ENCODE assay signal across 8 mouse cellular contexts in genomic region chr16:28564075-28564715, GRCm38 (mm10).
DNase-seq lines count a peak whose midpoint lies in the region; ATAC-seq lines count a peak whose summit lies in the region.

No protein-coding gene starts in this region.

- H3K27ac ChIP-seq in forebrain, embryonic 11.5 days (ENCODE audit: low read depth, low read length): no peak overlapping the region
- H3K27ac ChIP-seq in intestine, embryonic 16.5 days (ENCODE audit: low read length): no peak overlapping the region
- no peak overlapping the region for H3K27ac ChIP-seq in liver, embryonic 15.5 days (replicated peaks)

- H3K9ac ChIP-seq in forebrain, embryonic 11.5 days (ENCODE audit: low read length): peak overlapping the region; percentile 23
- H3K9ac ChIP-seq in intestine, embryonic 16.5 days (ENCODE audit: low read depth, low read length): no peak overlapping the region
- no peak overlapping the region for H3K9ac ChIP-seq in liver, embryonic 15.5 days

- H3K4me1 ChIP-seq in forebrain, embryonic 11.5 days (replicated peaks; ENCODE audit: control insufficient read depth, insufficient read depth, low read length): no peaks in the 10 kb centered on the region
- H3K4me1 ChIP-seq in intestine, embryonic 16.5 days (ENCODE audit: control insufficient read depth, insufficient read depth, low read length): peaks cover 6% of the 10 kb centered on the region
- no peaks in the 10 kb centered on the region for H3K4me1 ChIP-seq in liver, embryonic 15.5 days (replicated peaks)

- peaks cover 11% of the 10 kb centered on the region for H3K27me3 ChIP-seq in forebrain, embryonic 11.5 days (ENCODE audit: control insufficient read depth, insufficient read depth, low read length)
- peaks cover 19% of the 10 kb centered on the region for H3K27me3 ChIP-seq in intestine, embryonic 16.5 days (replicated peaks; ENCODE audit: control insufficient read depth, insufficient read depth, low read length)
- peaks cover 30% of the 10 kb centered on the region for H3K27me3 ChIP-seq in liver, embryonic 15.5 days

- no peaks in the 10 kb centered on the region for H3K36me3 ChIP-seq in forebrain, embryonic 11.5 days (ENCODE audit: control insufficient read depth, insufficient read depth, low read length)
- H3K36me3 ChIP-seq in intestine, embryonic 16.5 days (ENCODE audit: control insufficient read depth, insufficient read depth, low read length): no peaks in the 10 kb centered on the region
- H3K36me3 ChIP-seq in liver, embryonic 15.5 days (replicated peaks): no peaks in the 10 kb centered on the region

- peak; percentile 9 to 25 for DNase-seq in layer of hippocampus, postnatal 10 days (ENCODE audit: low spot score in 2 of 2)
- no peak for DNase-seq in layer of hippocampus, adult 9-11 months
- DNase-seq in adrenal gland, postnatal 14 days: peak; percentile 69
- DNase-seq in forebrain, embryonic 11.5 days (ENCODE audit: low spot score): peak; percentile 82
- peak; percentile 77 for DNase-seq in retina, postnatal 1 day
- DNase-seq in spleen, postnatal 14 days (ENCODE audit: low spot score in 2 of 2): no peak

- under 1% methylated on average over 45 of the region's 45 CpGs for WGBS in forebrain, embryonic 11.5 days
- WGBS in intestine, embryonic 16.5 days: under 1% methylated on average over 45 of the region's 45 CpGs
- WGBS in liver, embryonic 15.5 days (ENCODE audit: insufficient replicate concordance): under 1% methylated on average over 45 of the region's 45 CpGs

- H3K4me3 ChIP-seq in forebrain, embryonic 11.5 days (ENCODE audit: low read depth, low read length): peak overlapping the region; percentile 55
- peak overlapping the region; percentile 52 for H3K4me3 ChIP-seq in intestine, embryonic 16.5 days (ENCODE audit: low read length)
- peak overlapping the region; percentile 32 for H3K4me3 ChIP-seq in liver, embryonic 15.5 days (replicated peaks)

- peak overlapping the region; percentile 100 for H3K4me2 ChIP-seq in forebrain, embryonic 11.5 days (ENCODE audit: low read depth, low read length, severe bottlenecking)
- H3K4me2 ChIP-seq in intestine, embryonic 16.5 days (ENCODE audit: low read depth, low read length): peak overlapping the region; percentile 82
- H3K4me2 ChIP-seq in liver, embryonic 15.5 days: peak overlapping the region; percentile 51

- peak; percentile 73 for ATAC-seq in forebrain, embryonic 11.5 days (replicated peaks; ENCODE audit: low FRiP score)
- ATAC-seq in intestine, embryonic 16.5 days: peak; percentile 58
- no peak for ATAC-seq in liver, embryonic 15.5 days (ENCODE audit: insufficient read depth)

- H3K9me3 ChIP-seq in forebrain, embryonic 11.5 days (ENCODE audit: control insufficient read depth, low read length): no peaks in the 10 kb centered on the region
- no peaks in the 10 kb centered on the region for H3K9me3 ChIP-seq in intestine, embryonic 16.5 days (ENCODE audit: control insufficient read depth, low read length)
- H3K9me3 ChIP-seq in liver, embryonic 15.5 days (replicated peaks): no peaks in the 10 kb centered on the region

Comparison
In these comparisons a context has a peak if more than half of its experiments do, and no peak if none do; other contexts are left out.
1. DNase-seq: peak in layer of hippocampus, postnatal 10 days (2 of 2), adrenal gland, postnatal 14 days (single experiment), forebrain, embryonic 11.5 days (single experiment) and retina, postnatal 1 day (single experiment); none in layer of hippocampus, adult 9-11 months (single experiment) and spleen, postnatal 14 days (0 of 2).
2. Peak in every context shown above with its lines, with median percentiles within 50 percentile points of each other: H3K4me2 ChIP-seq and H3K4me3 ChIP-seq.